Mouse (Mus musculus) adrenal gland, adult 18-20 months (tissue): Measurements from ENCODE around the gene Dscam. TPM values are rescaled to one million over a fixed set of nuclear protein-coding genes. Genes with fewer than 3 reads are reported as not detected.
A peak's percentile ranks its signal among the peaks of the same experiment; 100 is the strongest.

Source experiments
- DNase-seq, 2 experiments: peaks; one replicate each; pipeline ENCODE4 v3.0.0; 2021 to 2022; ENCODE audit warnings: low spot score in 2 of 2
- total RNA-seq, 2 experiments: library from RNA; stranded (reverse); gene quantifications; 1 replicate in 1 of 2; 2 replicates in 1 of 2; pipeline ENCODE4 v1.2.3; 2021

The Dscam gene
- total RNA-seq, 2 experiments from 2014 or later, result 0.03 to 0.10 TPM

DNA sequence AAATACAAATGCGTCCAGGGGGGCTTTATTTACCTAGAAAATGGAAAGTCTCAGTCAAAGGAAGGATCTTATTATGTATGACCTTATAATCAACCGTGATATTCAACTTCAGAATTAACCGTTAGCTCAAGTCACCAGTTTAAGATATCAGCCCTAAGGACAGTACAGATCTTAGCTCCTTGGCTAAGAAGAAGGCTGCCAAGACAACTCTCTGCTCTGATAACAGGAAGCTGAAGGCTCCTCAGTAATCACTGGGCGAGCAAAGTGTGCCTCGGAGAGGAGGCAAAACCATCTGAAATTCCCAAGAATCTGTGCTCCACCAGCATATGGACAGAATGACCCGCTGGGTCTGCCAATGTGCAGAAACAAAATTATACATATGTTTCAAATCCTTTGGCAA lies 149.1 kb downstream of the Dscam start:
- no peak for DNase-seq

GRCm38 (mm10) chr16:97018304-97018703 lies 152.2 kb downstream of the Dscam start:
- no peak for DNase-seq

DNA sequence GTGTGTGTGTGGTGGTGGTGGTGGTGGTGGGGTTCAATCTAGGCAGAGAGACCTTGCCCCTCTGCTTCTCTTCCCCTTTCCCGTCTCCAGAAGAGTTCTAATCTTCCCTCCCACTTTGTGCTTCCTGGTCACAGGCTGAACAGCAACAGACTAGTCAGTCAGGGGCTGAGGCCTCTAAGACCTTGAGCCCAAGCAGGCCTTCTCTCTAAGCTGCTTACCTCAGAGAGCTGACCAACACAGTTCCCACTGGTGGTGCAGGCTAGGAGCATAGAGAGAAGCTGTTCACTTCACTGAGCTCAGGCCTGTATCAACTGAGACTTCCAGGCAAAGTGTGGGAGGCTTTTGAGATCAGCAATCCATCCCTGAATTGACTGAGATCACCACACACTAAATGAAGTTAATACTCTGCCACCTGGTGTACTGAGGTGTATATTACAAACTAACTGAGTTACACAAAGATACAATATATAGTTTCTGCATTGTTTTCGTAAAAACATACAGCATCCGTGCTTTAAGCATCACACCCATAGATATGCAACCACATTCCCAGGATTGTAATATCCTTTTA lies 153.3 kb downstream of the Dscam start:
- no peak for DNase-seq

GRCm38 (mm10) chr16:97016244-97016850 lies 154.2 kb downstream of the Dscam start:
- DNase-seq, result no peak

DNA sequence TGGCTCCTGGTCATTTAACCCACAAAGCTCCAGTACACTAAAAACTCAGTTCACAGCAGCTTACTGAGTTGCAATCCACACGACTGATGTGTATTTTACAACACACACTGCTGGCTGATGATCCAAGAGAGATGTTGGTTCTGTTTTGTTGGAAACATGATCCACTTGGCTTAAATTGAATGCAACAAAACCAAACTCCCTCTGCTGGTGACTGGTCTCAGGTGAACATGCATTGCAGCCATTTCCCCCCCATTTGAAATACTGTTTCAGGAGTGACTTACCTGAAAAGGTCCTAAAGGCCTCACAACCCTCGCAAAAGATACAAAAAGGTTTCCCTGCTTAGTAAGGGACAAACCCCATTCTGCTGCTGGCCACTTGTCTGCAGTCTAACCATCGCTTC lies 156.2 kb downstream of the Dscam start:
- no peak for DNase-seq

DNA sequence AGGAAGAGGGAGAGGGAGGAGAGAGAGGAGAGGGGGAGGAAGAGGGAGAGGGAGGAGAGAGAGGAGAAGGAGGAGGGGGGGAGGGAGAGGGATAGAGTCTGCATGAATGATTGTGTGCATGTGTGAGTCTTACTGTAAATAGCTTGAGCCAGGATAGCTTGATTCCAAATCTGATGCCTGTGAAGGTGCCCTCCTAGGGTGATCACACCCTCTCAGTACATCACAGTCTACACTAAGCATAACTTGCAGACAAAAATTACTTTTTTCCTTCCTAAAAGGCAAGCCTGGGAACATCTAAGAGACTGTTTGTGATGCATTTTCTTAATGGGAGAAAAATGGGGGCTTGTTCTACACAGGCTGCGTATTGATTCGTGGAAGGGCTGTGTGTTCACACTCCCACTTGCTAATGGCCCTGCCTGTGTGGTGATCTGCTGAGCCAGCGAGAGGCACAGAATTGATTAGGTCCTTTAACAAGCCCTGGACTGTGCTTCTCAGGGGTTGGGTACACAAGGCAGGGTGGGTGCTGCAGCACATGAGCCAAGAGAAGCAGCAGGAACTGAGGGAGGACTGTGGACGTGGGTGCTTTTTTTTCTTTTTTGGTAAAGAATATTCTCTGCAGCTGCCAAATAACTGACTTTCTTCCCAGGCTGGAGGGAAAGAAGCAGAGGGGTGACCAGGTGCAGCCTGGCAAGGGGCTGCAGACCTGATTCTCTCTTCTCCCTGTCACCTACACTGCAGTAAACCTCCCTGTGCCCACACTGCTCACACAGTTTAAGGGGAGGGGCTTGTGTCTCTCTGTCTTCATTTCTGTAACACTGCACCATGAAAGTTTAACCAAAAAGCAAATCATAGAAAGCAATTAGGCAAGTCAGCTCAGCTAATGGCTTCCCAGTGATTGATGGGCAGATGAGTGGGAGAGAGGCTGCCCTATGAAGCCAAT lies 161.2 kb downstream of the Dscam start:
- DNase-seq, result no peak

- no peak for DNase-seq
Observed at GRCm38 (mm10) chr16:97007892-97008527, 162.5 kb downstream of the Dscam start.

DNA sequence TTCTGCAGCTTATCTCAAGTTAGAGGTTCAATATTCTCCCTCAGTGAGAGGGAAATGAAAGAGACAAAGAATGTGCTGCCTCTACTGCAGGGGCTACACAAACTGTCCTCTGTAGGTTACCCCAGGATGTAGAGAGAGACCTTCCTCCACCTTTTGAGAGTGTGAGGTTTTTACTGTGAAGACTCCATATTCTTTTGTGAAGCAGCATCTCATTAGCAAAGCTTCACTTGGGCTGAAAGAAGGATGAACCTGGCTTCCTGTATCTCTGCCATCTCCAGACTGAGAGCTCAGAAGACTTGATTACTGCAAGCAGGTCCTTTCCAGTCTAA lies 163.7 kb downstream of the Dscam start:
- no peak for DNase-seq

GRCm38 (mm10) chr16:97006041-97006853 lies 164.3 kb downstream of the Dscam start:
- DNase-seq, result no peak

DNA sequence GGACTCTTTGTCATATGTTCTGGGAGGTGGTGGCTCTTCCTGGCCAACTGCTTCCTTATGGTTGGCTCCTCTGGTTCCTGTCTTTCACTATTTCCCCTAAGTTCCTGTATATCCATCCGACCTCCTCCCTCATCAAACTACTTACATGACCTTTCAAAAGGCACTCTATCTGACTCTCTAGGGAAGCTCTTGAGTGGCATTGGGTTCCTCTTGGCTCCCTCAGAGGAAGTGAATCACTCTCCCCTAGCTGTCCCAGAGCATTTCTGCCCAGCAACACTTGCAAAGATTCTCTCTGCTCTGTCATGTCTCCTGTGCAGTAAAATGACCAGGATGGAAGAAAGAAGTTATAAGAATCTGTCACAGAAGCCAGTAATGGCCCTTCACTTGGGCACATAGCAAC lies 166.6 kb downstream of the Dscam start:
- no peak for DNase-seq

DNA sequence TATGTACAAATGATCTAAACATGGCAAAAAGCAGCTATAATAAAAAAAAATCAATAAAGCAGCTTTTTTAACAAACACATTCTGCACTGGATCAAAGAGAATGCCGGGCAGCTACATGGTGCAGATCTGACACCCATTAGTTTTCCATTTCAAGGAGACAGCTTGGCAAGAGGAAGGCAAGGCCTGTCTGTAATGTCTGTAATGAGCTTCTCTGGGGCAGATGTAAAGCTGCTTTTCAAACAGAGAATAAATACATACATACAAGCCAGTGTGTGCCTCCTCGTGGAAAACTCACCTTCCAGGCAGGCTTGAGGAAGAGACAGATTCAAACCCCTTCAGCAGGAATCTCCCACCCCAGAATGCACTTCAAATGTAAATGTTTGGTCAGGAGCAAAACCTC lies 167.7 kb downstream of the Dscam start:
- no peak for DNase-seq

GRCm38 (mm10) chr16:97002189-97002588 lies 168.4 kb downstream of the Dscam start:
- DNase-seq, result no peak

- peak in 1 of 2 experiments; percentile 29 for DNase-seq
Observed at GRCm38 (mm10) chr16:96996854-96997253, 173.7 kb downstream of the Dscam start.

GRCm38 (mm10) chr16:96995858-96996257 lies 174.7 kb downstream of the Dscam start:
- DNase-seq, result no peak

DNA sequence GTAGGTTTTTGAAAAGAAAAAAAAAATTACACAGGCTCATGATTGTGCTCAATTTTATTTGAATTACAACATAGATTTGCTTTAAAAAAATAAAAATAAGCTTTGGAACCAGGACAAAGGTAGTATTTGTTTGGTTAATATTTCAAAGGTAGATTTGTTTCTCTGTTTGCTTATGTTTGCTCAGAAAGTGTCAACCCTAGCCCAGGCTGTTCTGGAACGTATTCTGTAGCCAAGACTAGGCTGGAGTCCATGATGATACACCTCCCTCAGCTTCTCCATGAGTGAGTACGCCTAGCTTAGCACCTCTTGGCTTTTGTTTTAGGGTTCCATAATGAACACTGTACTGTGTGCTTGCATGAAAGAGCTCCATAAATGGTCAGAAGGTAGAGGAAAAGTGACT lies 183.2 kb downstream of the Dscam start:
- DNase-seq, result no peak

- no peak for DNase-seq
Observed at GRCm38 (mm10) chr16:96973300-96973699, 197.3 kb downstream of the Dscam start.

DNA sequence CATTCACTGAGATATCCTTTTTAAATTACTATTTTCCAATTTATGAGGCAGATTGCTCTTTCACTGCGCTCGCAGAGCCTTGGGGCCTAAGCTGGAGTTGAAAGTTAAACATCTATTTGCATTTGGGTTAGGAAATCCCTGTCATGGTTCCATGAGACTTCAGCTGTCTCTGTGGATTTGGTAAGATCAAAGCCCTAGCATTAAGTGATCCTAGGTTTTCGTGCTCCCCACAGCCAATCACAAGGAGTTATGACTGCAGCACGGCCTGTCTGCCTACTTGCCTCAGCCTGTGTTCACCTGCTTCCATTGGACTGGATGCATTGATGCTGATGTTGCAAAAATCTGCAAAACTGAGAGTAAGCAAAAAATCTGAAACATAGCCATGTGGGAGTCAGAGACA lies 198.8 kb downstream of the Dscam start:
- no peak for DNase-seq

DNA sequence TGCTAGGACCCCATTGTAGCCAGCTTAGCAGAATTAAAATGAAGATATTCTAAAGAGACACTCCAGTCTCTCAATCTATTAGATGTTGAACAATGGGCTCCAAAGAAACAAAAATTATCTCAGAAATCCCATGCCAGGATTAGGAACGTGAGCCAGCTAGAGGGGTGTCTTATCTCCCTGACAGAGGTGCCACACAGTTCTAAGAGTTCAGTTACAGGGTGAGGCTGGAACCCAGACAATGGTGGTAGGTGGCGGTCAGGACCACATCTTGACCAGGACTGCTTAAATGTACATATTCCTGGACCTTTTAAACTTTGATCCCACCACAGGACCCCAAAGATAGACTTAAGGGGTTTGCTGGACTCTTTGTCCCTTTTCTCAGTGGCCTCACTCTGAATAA lies 200.1 kb downstream of the Dscam start:
- no peak for DNase-seq

GRCm38 (mm10) chr16:96969643-96970042 lies 200.9 kb downstream of the Dscam start:
- no peak for DNase-seq

- no peak for DNase-seq
Observed at GRCm38 (mm10) chr16:96968885-96969480, 201.6 kb downstream of the Dscam start.

GRCm38 (mm10) chr16:96959695-96960094 lies 210.9 kb downstream of the Dscam start:
- DNase-seq, result no peak
